Mouse (Mus musculus) stomach, postnatal 0 days (tissue): ENCODE measurements at regions not wholly inside any gene's neighbourhood (a gene's known extent, or its start where the extent isn't known, plus 50 kb on each side); places are given as distances from the start of the nearest gene placed in this dataset.

Source experiments
- ATAC-seq: fragments of 200-750 bp; cut with Nextera tagmentation; 2 replicates; pipeline ENCODE4 v1.8.0; 2017; ENCODE audit not compliant: low FRiP score, low TSS enrichment
- DNase-seq: peaks from one replicate; pipeline ENCODE4 v3.0.0-alpha.2; 2016; ENCODE audit warnings: low spot score
- H3K27ac ChIP-seq: fragments of 300-500 bp; sonication (generic); replicated peaks from 2 replicates; pipeline ENCODE4 v1.5.1; 2014; ENCODE audit warnings: mild to moderate bottlenecking, control low read depth
- H3K27me3 ChIP-seq: fragments of 300-500 bp; sonication (generic); 2 replicates; pipeline ENCODE4 v1.6.1; 2014; ENCODE audit warnings: low read length; ENCODE audit not compliant: control insufficient read depth, insufficient read depth
- H3K36me3 ChIP-seq: fragments of 300-500 bp; sonication (generic); 2 replicates; pipeline ENCODE4 v1.6.1; 2014; ENCODE audit warnings: low read length, mixed read lengths; ENCODE audit not compliant: control insufficient read depth, insufficient read depth
- H3K4me1 ChIP-seq: fragments of 300-500 bp; sonication (generic); replicated peaks from 2 replicates; pipeline ENCODE4 v1.6.1; 2014; ENCODE audit warnings: antibody characterized with exemption; ENCODE audit not compliant: control insufficient read depth, insufficient read depth
- H3K4me2 ChIP-seq: fragments of 300-500 bp; sonication (generic); replicated peaks from 2 replicates; pipeline ENCODE4 v1.6.1; 2014; ENCODE audit warnings: low read depth, mild to moderate bottlenecking, control low read depth, moderate library complexity
- H3K4me3 ChIP-seq: fragments of 300-500 bp; sonication (generic); 2 replicates; pipeline ENCODE4 v1.5.1; 2014; ENCODE audit warnings: low read depth, low read length, control low read depth
- H3K9ac ChIP-seq: fragments of 300-500 bp; sonication (generic); 2 replicates; pipeline ENCODE4 v1.6.1; 2014; ENCODE audit warnings: mild to moderate bottlenecking, low read length, control low read depth, mixed read lengths
- H3K9me3 ChIP-seq: fragments of 300-500 bp; sonication (generic); 2 replicates; pipeline ENCODE4 v1.6.1; 2016; ENCODE audit warnings: low read length; ENCODE audit not compliant: control insufficient read depth
- CTCF ChIP-seq: IDR thresholded peaks from 2 replicates; pipeline ENCODE4 v1.5.1; 2016; ENCODE audit warnings: antibody characterized with exemption, low read depth, mild to moderate bottlenecking, moderate library complexity
- EP300 ChIP-seq: optimal IDR thresholded peaks from 2 replicates; pipeline ENCODE3; 2016; ENCODE audit warnings: antibody characterized with exemption
- WGBS: fragments of 180-500 bp; shearing (Covaris S2); extraction: QIAGEN DNeasy Blood & Tissue Kit; methylation state at CpG from one replicate; pipeline ENCODE4 v1.1.7; 2014; 5-methylcytosine and 5-hydroxymethylcytosine counted together

DNA sequence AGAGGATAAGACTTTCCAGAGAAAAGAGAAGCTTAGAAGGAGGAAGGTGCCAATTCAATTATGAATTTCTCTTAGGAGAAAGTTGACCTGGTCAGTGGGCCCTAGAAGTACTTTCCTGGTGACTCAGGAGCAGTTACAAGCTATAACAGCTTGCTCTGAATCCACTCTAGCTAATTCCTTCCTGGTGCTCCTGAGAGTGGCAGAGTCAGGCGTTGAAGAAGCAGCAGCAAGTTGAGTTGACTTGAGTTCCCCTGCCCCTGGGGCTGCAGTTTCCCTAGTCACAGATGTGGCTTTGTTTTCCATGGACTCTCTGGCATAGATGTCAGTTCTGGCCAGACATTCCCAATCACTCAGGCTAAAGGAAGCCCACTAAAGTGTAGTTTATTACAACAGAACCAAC, 85.9 kb downstream of the Osr1 start:
- 35% methylated on average over 1 of the region's 1 CpGs for WGBS
- DNase-seq: no peak

DNA sequence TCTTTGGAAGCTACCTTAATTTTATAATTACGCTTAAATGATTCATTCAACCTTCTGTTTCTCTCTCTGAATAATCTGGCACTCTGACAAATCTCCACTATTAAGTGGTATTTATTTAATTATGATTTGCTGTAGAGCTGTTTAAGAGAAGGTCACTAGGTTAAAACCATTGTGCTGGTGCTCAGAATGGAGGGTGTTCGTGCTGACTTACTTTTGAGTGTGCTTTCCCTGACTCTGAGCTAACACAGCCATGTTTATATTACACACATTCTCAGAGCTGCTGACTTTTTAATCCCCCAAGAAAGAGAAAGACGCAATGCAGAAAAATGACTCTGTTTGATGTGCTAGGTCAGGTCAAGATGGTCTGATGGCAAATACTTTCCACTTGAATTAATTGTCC, 86.4 kb downstream of the Osr1 start:
- ATAC-seq (no peak), DNase-seq (no peak)
- Histone ChIP-seq H3K27me3 (no peaks in the 10 kb centered on the region), H3K9ac (no peak overlapping the region), H3K4me1 (0 out of 2 replicates have a peak, but pooled peaks cover 4% of the 10 kb centered on the region), H3K27ac (no peak overlapping the region), H3K9me3 (no peaks in the 10 kb centered on the region), H3K36me3 (no peaks in the 10 kb centered on the region), H3K4me2 (no peak overlapping the region), H3K4me3 (no peak overlapping the region)
- TF ChIP-seq CTCF (no peak), EP300 (no peak)
- WGBS: 26% methylated on average over 3 of the region's 3 CpGs

More for the DNA sequence above, 85.9 kb downstream of the Osr1 start:
- no peak for TF ChIP-seq EP300
- no peak for TF ChIP-seq CTCF
- H3K27me3 ChIP-seq: no peaks in the 10 kb centered on the region
- H3K4me2 ChIP-seq: no peak overlapping the region
- no peaks in the 10 kb centered on the region for H3K9me3 ChIP-seq
- H3K4me3 ChIP-seq: no peak overlapping the region
- H3K36me3 ChIP-seq: no peaks in the 10 kb centered on the region
- no peak overlapping the region for H3K9ac ChIP-seq
- H3K4me1 ChIP-seq: 0 out of 2 replicates have a peak, but pooled peaks cover 4% of the 10 kb centered on the region
- ATAC-seq: no peak
- H3K27ac ChIP-seq: no peak overlapping the region

DNA sequence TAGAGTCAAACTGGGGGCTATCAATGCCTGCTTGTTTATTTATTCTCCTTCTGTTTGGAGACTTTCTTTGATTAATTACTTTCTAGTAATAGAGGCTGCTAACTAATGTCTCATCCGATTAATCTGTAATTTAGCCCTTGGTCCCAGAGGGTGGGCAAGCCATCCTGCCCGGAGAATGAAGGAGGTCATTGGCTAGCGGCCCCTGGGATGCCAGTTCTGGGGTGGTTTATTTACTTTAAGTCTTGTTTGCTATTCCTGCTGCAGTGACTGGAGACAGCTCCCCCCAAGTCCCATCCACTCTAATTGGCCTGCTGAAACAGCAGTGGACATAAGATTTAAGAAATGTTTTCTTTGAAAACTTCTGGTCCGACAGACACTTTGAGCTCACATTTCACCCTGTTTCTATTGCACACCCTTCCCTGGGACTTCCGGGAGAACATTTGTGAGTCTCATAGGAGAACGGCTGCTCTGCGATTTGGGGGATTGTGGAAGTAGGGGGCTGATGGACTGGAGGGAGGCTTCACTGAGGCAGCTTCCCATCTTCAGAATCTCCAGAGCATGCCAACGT, 87.4 kb downstream of the Osr1 start:
- H3K27ac ChIP-seq: no peak overlapping the region
- WGBS: 19% methylated on average over 8 of the region's 8 CpGs
- H3K4me3 ChIP-seq: no peak overlapping the region
- ATAC-seq (no peak), DNase-seq (no peak)
- H3K4me1 ChIP-seq: 0 out of 2 replicates have a peak, but pooled peaks cover 4% of the 10 kb centered on the region
- no peak overlapping the region for H3K9ac ChIP-seq
- H3K9me3 ChIP-seq: no peaks in the 10 kb centered on the region
- H3K27me3 ChIP-seq: no peaks in the 10 kb centered on the region
- H3K4me2 ChIP-seq: no peak overlapping the region
- H3K36me3 ChIP-seq: no peaks in the 10 kb centered on the region
- no peak for TF ChIP-seq EP300
- no peak for TF ChIP-seq CTCF

DNA sequence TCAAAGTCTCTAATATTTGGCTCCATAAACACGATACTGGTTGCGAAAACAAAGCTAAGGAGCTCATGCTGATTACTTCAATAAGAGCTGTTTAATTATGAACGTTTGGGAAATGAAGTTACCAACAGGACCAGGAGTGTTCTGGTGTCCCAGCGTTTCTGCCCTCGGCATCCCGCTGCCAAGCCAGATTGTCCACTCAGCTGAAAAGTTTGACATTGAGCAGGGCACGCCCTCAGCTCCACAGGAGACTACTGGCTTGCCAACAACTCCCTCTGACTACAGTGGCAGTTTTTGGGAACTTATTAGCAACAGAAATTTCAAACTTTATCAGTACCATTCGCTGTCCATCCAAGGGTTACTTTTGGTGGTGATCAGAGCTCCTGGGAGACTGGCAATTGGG, 87.9 kb downstream of the Osr1 start:
- H3K9me3 ChIP-seq: no peaks in the 10 kb centered on the region
- WGBS: 44% methylated on average over 8 of the region's 8 CpGs
- DNase-seq: no peak
- no peak for TF ChIP-seq CTCF
- TF ChIP-seq EP300: no peak
- no peak for ATAC-seq
- no peaks in the 10 kb centered on the region for H3K27me3 ChIP-seq
- no peaks in the 10 kb centered on the region for H3K36me3 ChIP-seq
- H3K27ac ChIP-seq: no peak overlapping the region
- no peak overlapping the region for H3K4me2 ChIP-seq
- 0 out of 2 replicates have a peak, but pooled peaks cover 4% of the 10 kb centered on the region for H3K4me1 ChIP-seq
- H3K9ac ChIP-seq: no peak overlapping the region
- no peak overlapping the region for H3K4me3 ChIP-seq

DNA sequence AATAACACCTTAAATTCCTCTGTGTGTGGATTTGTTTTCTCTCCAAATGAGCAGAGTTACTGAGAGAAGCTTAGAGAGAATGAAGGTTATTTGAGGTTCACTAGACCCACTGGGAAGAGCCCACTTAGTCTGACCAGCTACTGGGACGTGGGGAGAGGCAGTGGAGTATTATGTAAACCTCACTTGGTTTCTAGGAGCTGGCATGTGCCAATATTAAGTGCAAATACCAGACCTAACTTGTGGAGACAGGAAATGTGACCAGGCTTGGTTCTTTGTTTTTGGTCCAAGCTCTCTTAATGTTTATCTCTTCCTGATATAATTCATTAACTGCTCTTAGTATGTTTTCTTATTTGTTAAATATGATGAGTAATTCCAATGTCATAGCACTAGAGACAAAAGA, 90.4 kb downstream of the Osr1 start:
- no peak overlapping the region for H3K27ac ChIP-seq
- no peaks in the 10 kb centered on the region for H3K9me3 ChIP-seq
- DNase-seq (no peak), ATAC-seq (no peak)
- no peak for TF ChIP-seq EP300
- no peak for TF ChIP-seq CTCF
- no peak overlapping the region for H3K4me3 ChIP-seq
- no peak overlapping the region for H3K9ac ChIP-seq
- 0 out of 2 replicates have a peak, but pooled peaks cover 4% of the 10 kb centered on the region for H3K4me1 ChIP-seq
- H3K27me3 ChIP-seq: no peaks in the 10 kb centered on the region
- no peak overlapping the region for H3K4me2 ChIP-seq
- no peaks in the 10 kb centered on the region for H3K36me3 ChIP-seq
- 13% methylated on average over 1 of the region's 1 CpGs for WGBS

DNA sequence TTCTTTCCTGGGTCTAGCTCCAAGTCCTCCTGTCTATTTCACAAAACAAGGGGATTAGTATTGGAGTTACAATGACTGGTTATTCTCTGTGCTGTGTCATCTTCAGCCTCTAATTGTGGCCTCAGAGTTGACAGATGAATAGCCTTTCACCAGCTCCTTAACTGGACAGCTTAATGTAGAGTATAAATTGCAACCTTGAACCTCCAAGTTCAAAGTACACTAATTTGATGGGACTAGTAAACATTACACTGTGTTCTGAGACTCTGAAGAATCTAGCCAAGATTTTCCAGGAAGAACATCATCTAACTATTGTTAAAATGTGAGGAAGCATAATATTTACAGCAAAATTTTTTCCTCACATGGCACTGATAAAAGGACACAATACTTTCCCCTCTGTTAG, 118.9 kb downstream of the Osr1 start:
- Histone ChIP-seq H3K9me3 (no peaks in the 10 kb centered on the region), H3K9ac (no peak overlapping the region), H3K27me3 (no peaks in the 10 kb centered on the region), H3K27ac (no peak overlapping the region), H3K36me3 (no peaks in the 10 kb centered on the region), H3K4me3 (no peak overlapping the region), H3K4me2 (no peak overlapping the region), H3K4me1 (no peaks in the 10 kb centered on the region)
- TF ChIP-seq CTCF (no peak), EP300 (no peak)
- DNase-seq (no peak), ATAC-seq (no peak)
